Mouse (Mus musculus): Measurements from ENCODE around the gene Prkce. TPM values are rescaled to one million over a fixed set of nuclear protein-coding genes. Genes with fewer than 3 reads are reported as not detected.

Gene Prkce
- total and polyA plus RNA-seq, 2 experiments from 2014 or later, result 8.1 to 12.6 TPM

DNA sequence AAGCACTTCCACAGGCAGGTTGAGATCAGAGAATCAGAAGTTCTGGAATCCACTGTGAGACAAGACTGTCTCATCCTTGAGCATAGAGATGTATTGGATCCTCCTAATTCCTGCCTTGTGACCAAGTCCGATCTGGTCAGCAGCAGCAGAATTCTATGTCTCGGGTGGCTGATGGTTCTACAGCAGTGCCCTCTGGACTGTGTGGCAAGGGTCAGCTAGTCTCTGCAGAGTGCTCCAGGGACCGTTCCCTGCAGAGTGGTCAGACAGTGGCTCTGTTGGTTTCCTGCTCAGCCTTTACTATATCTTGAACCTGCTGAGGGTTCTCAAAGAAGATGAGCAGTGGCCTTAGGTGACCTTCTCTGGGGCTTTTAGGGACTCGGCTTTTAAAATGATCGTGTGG is 355.1 kb downstream of the Prkce start:
- H3K4me1 ChIP-seq (ENCODE audit: control insufficient read depth, insufficient read depth), result no peaks in the 10 kb centered on the region; the same call in none of the 2 replicates
- no peaks in the 10 kb centered on the region for H3K36me3 ChIP-seq (replicated peaks; ENCODE audit: control insufficient read depth, insufficient read depth, low read length)
- TF ChIP-seq EP300 (IDR thresholded peaks at IDR 0.05; ENCODE audit: low read depth) (no peak), CTCF (IDR thresholded peaks at IDR 0.05; ENCODE audit: low read depth) (no peak)
- ATAC-seq (ENCODE audit: insufficient read depth, low read depth) (no peak), DNase-seq (ENCODE audit: low spot score) (no peak)
- no peak overlapping the region for H3K4me2 ChIP-seq (ENCODE audit: low read depth, low read length)
- no peak overlapping the region for H3K9ac ChIP-seq (replicated peaks; ENCODE audit: low read depth, low read length)
- H3K27me3 ChIP-seq (ENCODE audit: control insufficient read depth, insufficient read depth, low read length), result no peaks in the 10 kb centered on the region
- no peaks in the 10 kb centered on the region for H3K9me3 ChIP-seq (replicated peaks; ENCODE audit: control insufficient read depth, low read length)
- no peak overlapping the region for H3K27ac ChIP-seq (ENCODE audit: low read depth)
- no peak overlapping the region for H3K4me3 ChIP-seq (ENCODE audit: low read depth, low read length)
- 75% methylated on average over 5 of the region's 5 CpGs for WGBS

DNA sequence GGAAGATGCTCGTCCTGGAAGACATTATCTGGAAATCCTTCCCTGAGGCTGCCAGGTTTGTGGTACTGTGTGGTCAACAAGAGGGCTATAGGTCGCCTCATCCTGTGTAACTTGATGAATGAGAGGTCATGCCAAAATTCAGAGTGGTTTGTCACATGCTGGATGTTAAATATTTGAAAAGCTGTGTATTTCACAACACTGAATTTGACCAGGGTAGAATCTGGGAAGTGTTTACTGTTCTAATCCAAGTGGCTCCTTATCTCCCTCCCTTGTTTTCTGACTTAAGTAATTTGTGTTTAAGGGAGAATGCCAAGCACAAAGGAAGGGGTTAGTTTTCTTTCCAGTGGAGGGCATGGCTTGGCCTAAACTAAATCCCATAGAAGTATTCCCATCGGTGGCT is 355.8 kb downstream of the Prkce start:
- DNase-seq (ENCODE audit: low spot score) (no peak), ATAC-seq (ENCODE audit: insufficient read depth, low read depth) (no peak)
- Histone ChIP-seq H3K9ac (replicated peaks; ENCODE audit: low read depth, low read length) (no peak overlapping the region), H3K36me3 (replicated peaks; ENCODE audit: control insufficient read depth, insufficient read depth, low read length) (no peaks in the 10 kb centered on the region), H3K27me3 (ENCODE audit: control insufficient read depth, insufficient read depth, low read length) (no peaks in the 10 kb centered on the region), H3K4me3 (ENCODE audit: low read depth, low read length) (no peak overlapping the region), H3K4me2 (ENCODE audit: low read depth, low read length) (no peak overlapping the region), H3K9me3 (replicated peaks; ENCODE audit: control insufficient read depth, low read length) (no peaks in the 10 kb centered on the region), H3K27ac (ENCODE audit: low read depth) (no peak overlapping the region), H3K4me1 (ENCODE audit: control insufficient read depth, insufficient read depth) (no peaks in the 10 kb centered on the region; the same call in none of the 2 replicates)
- TF ChIP-seq EP300 (IDR thresholded peaks at IDR 0.05; ENCODE audit: low read depth) (no peak), CTCF (IDR thresholded peaks at IDR 0.05; ENCODE audit: low read depth) (no peak)
- 66% methylated on average over 3 of the region's 3 CpGs for WGBS

DNA sequence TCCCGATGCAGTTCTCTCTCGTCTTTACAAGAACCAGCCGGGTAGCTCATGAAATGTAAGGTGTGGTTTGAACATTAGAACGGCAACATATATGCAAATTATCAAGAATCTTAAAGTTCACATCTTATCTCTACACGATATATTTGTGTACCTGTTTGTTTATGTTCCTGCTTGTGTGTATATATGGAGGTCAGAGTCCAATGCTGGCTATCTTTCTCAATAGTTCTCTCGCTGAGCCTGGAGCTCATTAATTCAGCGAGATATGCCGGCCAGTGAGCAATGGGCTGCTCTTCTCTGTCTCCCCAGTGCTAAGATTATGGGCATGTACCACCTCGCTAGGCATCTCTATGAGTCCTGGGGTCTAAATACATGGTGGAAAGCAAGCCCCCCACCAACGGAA is 356.3 kb downstream of the Prkce start:
- no peak for TF ChIP-seq CTCF (IDR thresholded peaks at IDR 0.05; ENCODE audit: low read depth)
- TF ChIP-seq EP300 (IDR thresholded peaks at IDR 0.05; ENCODE audit: low read depth), result no peak
- Histone ChIP-seq H3K36me3 (replicated peaks; ENCODE audit: control insufficient read depth, insufficient read depth, low read length) (no peaks in the 10 kb centered on the region), H3K9ac (replicated peaks; ENCODE audit: low read depth, low read length) (no peak overlapping the region), H3K4me3 (ENCODE audit: low read depth, low read length) (no peak overlapping the region), H3K4me1 (ENCODE audit: control insufficient read depth, insufficient read depth) (peaks cover 1% of the 10 kb centered on the region), H3K27me3 (ENCODE audit: control insufficient read depth, insufficient read depth, low read length) (no peaks in the 10 kb centered on the region), H3K9me3 (replicated peaks; ENCODE audit: control insufficient read depth, low read length) (no peaks in the 10 kb centered on the region), H3K4me2 (ENCODE audit: low read depth, low read length) (no peak overlapping the region), H3K27ac (ENCODE audit: low read depth) (no peak overlapping the region)
- DNase-seq (ENCODE audit: low spot score) (no peak), ATAC-seq (ENCODE audit: insufficient read depth, low read depth) (no peak)
- WGBS, result 93% methylated on average over 10 of the region's 10 CpGs

DNA sequence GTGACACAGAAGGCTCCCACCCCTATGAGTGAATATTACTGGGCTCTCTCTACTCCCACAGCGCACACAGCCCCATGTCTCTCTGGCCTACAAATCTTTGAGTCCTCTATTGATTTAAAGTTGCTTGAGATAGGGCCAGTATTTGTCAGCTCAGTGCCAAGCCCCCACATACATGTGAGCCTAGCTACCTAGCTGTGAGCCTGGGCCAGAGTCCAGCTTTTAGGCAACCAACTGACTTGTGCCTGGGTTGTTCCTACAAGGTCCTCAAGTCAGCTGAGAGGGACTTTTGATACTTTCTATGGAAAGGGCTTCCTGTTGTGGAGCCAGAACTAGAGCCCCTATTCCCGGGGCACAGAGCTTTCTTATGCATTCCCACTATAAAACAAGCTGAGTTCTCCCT is 357.5 kb downstream of the Prkce start:
- ATAC-seq (ENCODE audit: insufficient read depth, low read depth) (no peak), DNase-seq (ENCODE audit: low spot score) (no peak)
- Histone ChIP-seq H3K4me1 (ENCODE audit: control insufficient read depth, insufficient read depth) (peaks cover 12% of the 10 kb centered on the region), H3K9me3 (replicated peaks; ENCODE audit: control insufficient read depth, low read length) (no peaks in the 10 kb centered on the region), H3K9ac (replicated peaks; ENCODE audit: low read depth, low read length) (no peak overlapping the region), H3K27ac (ENCODE audit: low read depth) (no peak overlapping the region), H3K4me2 (ENCODE audit: low read depth, low read length) (no peak overlapping the region), H3K36me3 (replicated peaks; ENCODE audit: control insufficient read depth, insufficient read depth, low read length) (no peaks in the 10 kb centered on the region), H3K27me3 (ENCODE audit: control insufficient read depth, insufficient read depth, low read length) (no peaks in the 10 kb centered on the region), H3K4me3 (ENCODE audit: low read depth, low read length) (no peak overlapping the region)
- TF ChIP-seq CTCF (IDR thresholded peaks at IDR 0.05; ENCODE audit: low read depth) (no peak), EP300 (IDR thresholded peaks at IDR 0.05; ENCODE audit: low read depth) (no peak)
- WGBS, result 74% methylated on average over 2 of the region's 2 CpGs

DNA sequence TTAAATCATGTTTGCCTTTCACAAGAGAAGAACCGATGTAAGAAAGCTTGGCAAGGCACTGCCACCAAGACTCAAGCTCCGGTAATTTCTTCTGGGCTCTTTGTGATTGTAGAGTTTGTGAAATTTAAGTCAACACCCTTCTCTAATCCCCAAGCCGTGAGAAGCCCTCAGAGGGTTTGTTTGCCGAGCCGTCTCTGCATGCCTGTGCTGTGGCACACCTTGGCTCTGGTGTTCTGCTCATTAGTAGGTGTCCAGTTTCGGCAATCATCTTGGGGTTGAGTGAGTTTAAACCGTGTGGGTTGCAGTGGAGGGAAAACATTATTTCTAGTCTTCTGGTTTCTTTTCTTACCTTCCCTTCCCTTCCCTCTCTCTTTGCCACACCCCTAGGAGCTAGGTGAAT is 358.4 kb downstream of the Prkce start:
- TF ChIP-seq EP300 (IDR thresholded peaks at IDR 0.05; ENCODE audit: low read depth) (no peak), CTCF (IDR thresholded peaks at IDR 0.05; ENCODE audit: low read depth) (no peak)
- Histone ChIP-seq H3K9ac (replicated peaks; ENCODE audit: low read depth, low read length) (no peak overlapping the region), H3K27ac (ENCODE audit: low read depth) (no peak overlapping the region), H3K4me3 (ENCODE audit: low read depth, low read length) (no peak overlapping the region), H3K27me3 (ENCODE audit: control insufficient read depth, insufficient read depth, low read length) (no peaks in the 10 kb centered on the region), H3K4me1 (ENCODE audit: control insufficient read depth, insufficient read depth) (peaks cover 12% of the 10 kb centered on the region), H3K36me3 (replicated peaks; ENCODE audit: control insufficient read depth, insufficient read depth, low read length) (no peaks in the 10 kb centered on the region), H3K9me3 (replicated peaks; ENCODE audit: control insufficient read depth, low read length) (no peaks in the 10 kb centered on the region), H3K4me2 (ENCODE audit: low read depth, low read length) (no peak overlapping the region)
- WGBS, result 92% methylated on average over 7 of the region's 7 CpGs
- ATAC-seq (ENCODE audit: insufficient read depth, low read depth) (no peak), DNase-seq (ENCODE audit: low spot score) (no peak)

DNA sequence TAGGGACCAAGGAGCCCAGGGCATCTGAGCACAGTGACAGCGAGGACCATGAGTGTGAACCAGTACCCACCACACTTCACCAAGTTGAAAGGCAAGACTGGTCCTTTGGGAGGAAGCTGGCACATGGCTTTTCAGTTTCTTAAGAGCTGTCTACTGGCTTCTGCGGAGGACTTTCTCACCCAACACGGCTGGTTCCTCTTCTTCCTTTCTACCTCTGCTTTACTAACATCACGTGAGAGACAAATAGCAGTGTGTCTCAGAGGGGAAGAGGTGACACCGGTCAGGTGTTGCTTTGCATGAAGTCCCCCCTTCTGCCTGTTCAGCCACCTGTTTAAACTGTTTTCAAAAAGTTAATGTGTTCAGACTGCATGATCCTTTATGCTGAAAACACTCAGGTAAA is 359.7 kb downstream of the Prkce start:
- Histone ChIP-seq H3K9me3 (replicated peaks; ENCODE audit: control insufficient read depth, low read length) (no peaks in the 10 kb centered on the region), H3K36me3 (replicated peaks; ENCODE audit: control insufficient read depth, insufficient read depth, low read length) (no peaks in the 10 kb centered on the region), H3K4me2 (ENCODE audit: low read depth, low read length) (no peak overlapping the region), H3K4me1 (ENCODE audit: control insufficient read depth, insufficient read depth) (peaks cover 12% of the 10 kb centered on the region), H3K9ac (replicated peaks; ENCODE audit: low read depth, low read length) (no peak overlapping the region), H3K4me3 (ENCODE audit: low read depth, low read length) (no peak overlapping the region), H3K27ac (ENCODE audit: low read depth) (no peak overlapping the region), H3K27me3 (ENCODE audit: control insufficient read depth, insufficient read depth, low read length) (no peaks in the 10 kb centered on the region)
- no peak for ATAC-seq (ENCODE audit: insufficient read depth, low read depth)
- no peak for DNase-seq (ENCODE audit: low spot score)
- WGBS, result 91% methylated on average over 5 of the region's 5 CpGs
- TF ChIP-seq CTCF (IDR thresholded peaks at IDR 0.05; ENCODE audit: low read depth) (no peak), EP300 (IDR thresholded peaks at IDR 0.05; ENCODE audit: low read depth) (no peak)
